Mouse (Mus musculus) WW6 (cell line): ENCODE measurements around the gene Mtmr11.
"Not testable (repeated sequence)": the region's sequence is repeated elsewhere in the genome, so short reads cannot be mapped to it uniquely, and the experiment has no call there.

Source experiments
- DNase-seq: peaks from one replicate; pipeline ENCODE4 v3.0.0-alpha.2; 2013; ENCODE audit warnings: low read depth, low spot score

Mtmr11 gene

DNA sequence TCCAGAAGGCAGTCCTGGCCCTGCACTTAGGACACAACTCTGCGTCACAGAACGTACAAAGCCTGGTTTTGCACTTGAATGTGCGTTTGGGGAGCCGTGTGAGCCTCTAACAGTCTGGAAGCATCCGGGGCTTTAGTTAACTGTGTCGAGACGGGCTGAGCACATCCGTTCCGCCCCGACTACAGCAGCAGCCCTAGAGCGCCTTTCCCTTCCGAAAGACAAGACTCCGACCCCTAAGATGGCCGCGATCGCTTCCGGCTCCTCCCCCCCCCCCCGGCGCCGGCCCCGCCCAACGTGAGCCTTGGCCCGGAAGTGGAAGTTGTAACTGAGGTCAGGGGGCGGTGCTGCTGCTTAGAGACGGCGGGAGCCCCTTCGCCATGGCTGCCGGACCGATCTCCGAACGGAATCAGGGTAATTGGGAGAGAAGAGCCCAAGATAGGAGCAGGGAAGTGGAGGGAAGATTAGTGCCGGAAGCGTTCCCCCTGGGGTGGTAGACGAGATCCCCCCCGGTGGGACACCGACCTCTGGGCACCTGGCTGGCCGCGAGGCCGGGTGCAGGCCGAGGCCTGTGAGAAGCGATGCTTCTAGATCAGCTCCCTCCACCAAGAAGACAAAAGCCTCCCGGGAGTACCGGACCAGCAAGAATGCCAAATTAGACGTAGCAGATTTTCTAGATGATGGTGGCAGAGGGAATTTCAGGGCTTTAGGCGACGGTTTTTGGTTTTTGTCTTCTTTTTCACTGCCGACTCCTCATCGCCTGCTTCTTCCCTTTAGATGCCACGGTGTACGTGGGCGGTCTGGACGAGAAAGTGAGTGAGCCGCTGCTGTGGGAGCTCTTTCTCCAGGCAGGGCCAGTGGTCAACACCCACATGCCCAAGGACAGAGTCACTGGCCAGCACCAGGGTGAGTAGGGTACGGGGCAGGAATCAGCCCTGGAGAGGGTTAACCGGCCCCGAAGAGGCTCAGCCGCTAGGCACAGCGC, 10.7 kb downstream of the Mtmr11 start, which contains the start of gene Sf3b4:
Gene Sf3b4, plus strand, starts transcription at position 136 of the 982 bp plus-strand sequence.
- DNase-seq, result peak; percentile 77

DNA sequence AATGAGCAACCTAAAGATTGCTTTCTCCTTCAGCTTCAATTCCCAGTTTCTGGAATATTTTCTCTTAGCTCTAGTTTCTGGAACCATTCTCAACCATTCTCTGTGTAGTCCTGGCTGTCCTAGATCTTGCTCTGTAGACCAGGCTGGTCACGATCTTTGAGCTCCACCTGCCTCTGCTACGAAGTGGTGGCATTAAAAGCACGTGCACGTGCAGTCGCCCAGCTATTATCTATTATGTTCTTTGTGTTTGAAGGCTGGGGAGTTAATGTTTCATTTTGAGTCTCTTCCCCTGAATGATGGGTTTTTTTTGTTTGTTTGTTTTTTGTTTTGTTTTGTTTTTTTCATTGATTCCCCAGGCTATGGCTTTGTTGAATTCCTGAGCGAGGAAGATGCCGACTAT, 11.4 kb downstream of the Mtmr11 start:
- DNase-seq, result no peak

DNA sequence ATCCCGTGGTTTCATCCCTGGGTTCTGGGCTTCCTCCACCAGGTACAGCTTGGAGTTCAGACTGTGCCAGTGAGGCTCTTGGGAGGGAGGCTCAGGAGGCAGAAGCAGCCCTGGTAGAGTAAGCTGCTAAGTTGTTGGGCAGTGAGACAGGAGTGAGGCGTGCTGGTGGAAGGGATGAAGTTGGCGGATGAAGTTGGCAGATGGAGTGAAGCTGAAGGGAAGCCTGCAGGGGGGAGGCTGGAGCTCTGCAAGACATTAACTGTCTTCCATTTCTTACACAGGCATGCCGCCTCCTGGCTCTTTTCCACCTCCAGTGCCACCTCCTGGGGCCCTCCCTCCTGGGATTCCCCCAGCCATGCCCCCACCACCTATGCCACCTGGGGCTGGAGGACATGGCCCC, 12.2 kb downstream of the Mtmr11 start:
- not testable (repeated sequence) for DNase-seq

DNA sequence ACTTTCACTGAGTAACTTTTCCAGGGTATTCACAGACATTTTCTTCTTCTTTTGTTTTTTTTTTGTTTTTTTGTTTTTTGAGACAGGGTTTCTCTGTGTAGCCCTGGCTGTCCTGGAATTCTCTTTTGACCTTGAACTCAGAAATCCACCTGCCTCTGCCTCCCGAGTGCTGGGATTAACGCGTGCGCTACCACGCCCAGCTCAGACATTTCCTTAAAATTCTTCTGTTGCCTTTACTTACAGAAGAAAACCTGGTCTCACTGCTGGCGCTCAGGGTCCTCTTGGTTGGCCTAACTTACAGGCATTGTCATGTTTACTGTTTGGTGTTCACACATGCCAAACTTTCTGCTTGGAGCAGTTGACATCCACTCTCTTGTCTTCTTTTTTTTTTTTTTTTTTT, 13.4 kb downstream of the Mtmr11 start:
- DNase-seq, result no peak

DNA sequence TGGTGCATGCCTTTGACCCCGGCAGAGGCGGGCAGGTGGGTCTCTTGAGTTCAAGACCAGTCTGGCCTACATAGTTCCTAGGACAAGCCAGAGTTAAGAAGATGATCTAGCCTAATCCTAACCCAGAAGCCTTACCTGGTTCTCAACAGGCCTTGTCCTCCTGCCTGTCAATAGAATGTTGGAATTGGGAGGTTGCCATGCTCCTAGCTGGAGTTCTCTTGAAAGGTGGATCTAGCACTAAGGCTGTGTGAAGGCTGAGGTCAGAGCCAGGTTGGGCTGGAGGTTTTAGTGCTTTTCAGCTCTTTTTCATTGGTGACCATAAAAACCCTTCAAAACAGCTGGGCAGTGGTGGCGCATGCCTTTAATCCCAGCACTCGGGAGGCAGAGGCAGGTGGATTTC, 16.6 kb downstream of the Mtmr11 start:
- no peak for DNase-seq

DNA sequence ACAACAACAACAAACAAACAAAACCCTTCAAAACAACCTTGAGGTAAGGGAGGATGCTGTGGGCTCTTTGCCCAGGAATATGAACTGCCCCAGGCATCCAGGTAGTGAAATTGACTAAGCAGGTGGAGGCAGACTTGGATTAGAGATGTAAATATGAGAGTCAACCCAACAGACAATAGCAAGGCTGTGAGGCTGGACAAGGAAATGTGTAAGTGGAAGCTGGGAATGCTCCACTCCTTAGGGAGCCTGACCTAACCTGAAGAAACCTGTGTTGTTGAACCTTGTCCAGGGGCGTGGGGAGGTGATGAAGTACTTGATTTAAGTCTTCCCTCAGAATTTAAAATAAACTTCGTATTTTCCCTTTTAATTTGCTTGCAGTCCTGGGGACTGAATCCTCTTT, 17.1 kb downstream of the Mtmr11 start:
- DNase-seq, result no peak

DNA sequence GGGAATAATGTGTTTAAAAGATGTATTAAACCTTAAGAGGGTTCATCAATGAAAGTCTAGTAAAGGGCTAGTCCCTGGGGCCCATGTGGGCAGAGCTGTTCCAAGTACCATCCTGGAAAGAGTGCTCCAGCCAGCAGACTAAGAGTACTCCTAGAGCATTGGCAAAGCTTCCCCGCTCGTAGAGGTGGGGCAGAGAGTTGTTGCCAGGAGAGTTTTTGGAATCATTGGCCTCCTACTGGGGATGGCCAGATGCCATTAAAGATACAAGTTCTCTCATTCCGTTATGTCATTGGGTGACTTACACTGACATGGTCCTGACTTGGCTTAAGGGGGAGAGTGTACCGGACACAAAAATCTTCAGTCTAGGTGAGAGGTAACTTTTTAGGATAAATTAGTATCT, 17.7 kb downstream of the Mtmr11 start:
- no peak for DNase-seq

DNA sequence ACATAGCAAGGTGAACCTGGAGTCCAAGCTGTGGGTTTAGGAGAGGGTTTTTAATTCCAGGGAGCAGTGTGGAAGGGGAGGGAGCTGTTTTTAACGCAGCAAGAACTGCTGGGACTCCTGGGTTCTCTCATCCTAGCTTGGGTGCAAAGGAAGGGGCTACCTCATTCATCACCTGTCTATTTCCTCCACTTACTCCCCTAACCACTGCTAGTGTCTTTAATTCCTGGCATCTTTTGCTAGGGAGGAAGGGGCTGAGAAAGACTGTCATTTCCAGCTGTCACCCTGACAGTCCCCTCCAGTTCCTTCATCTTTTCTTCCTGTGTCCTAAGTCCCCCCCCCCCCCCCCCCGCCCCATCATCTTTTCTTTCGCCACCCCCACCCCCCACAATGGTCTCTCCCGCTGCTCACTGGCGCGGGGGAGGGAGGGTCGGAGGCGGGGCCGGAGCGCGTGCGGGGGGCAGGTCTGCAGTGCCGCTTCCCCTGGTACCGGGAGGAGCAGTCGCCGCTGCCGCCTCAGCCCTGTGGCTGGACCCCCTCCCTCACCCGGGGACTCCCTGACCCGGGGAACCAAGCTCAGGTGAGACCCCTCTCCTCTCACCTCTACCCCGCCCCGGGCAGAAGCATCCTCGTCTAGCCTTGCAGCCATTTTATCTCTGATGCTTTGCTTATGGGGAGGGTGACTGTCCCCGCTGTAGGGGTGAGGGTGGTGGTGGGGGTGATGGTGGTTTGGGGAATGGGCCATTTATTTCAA, 19.1 kb downstream of the Mtmr11 start, which contains the start of gene Sv2a:
Gene Sv2a, plus strand, starts transcription at position 425 of the 751 bp plus-strand sequence.
- DNase-seq, result no peak

DNA sequence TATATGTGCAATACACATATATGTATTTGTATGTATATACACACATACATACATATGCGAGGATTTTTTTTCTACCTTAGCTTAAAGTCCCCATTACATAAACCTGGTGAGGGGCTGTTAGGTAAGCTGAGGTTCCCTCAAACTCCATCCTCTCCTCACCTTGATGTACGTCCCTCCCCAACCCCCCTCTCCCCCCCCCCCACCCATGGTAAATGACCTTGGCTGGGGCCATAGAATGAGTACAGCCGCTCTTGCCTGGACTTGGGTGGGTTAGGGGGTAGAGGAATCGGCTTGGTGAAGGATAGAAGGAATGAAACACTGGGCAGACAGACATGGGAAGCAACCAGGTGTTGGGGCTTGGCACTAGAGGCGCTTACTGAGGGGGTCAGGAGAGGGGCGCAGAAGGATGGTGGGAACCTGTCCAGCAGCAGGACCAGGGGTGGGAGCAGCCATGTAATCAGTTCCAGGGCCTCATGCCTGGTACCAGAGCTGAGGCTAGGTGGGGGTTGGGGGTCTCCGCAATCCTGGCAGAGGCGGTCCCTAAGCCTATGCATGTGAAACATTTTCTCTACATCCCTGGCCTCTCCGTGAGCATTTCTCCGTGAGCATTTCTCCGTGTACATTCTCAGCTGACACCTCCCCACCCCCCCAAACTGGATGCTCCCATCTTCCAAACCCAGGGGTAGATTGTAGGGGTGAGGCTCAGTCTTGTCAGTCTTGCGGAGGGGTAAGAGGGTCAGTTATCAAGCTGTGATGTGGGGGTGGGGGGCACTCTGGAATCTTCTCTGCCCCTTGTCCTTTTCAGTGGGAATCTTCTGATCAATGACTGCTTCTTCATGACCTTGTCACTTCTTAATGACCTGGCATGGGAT, 19.9 kb downstream of the Mtmr11 start:
- no peak for DNase-seq

DNA sequence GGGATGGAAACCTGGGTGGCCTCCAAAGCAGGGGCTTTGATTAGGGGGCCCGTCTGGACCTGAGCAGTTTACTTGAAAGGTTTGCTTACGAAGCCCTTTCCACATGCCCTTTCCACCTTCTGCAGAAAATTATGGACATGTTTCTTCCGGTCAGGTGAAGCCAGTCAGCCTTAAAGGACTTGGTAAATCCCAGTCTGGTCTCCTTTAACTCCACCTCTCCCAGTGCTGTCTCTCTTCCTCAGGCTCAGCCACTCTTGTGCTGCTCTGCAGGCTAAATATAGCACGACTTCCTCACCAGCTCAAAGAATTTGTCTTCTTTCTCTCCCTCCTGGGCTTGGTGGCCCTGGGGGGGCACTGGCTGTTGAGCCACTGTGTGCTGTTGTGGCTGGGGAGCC, 20.6 kb downstream of the Mtmr11 start:
- no peak for DNase-seq

DNA sequence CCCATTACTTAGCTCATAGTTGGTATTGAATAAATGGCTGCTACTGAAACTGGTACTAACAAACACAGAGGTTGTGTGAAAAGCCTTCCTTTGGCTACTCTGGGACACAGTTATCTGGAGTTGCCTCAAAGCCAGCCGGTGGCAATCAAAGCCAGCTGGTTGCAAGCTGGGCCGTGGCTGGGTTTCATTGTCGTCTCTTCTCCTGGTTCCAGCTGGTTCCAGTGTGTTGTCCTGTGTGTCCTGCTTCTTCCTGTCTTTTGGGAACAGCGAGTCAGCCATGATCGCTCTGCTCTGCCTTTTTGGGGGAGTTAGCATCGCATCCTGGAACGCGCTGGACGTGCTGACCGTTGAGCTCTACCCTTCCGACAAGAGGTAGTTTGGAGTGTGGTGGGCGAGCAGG, 31.2 kb downstream of the Mtmr11 start:
- no peak for DNase-seq

DNA sequence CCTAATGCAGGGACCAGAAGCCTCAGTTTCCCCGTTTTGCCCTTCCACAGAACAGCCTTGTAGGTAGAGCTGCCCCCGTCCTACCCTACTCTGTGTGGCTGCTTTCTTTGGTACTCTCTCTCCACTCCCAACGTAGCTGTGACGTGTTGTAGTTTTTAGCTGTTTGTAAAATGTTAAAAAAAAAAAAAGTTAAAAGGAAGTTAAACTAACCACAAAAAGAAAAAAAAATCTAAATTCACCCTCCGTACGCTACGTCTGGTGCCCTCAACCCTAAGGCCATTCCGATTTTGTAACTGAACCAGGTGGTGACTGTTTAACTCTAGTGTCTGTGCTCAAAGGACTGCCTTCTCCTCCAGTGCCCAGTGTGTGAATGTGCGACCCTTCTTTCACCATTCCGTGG, 33.2 kb downstream of the Mtmr11 start:
- DNase-seq, result no peak

DNA sequence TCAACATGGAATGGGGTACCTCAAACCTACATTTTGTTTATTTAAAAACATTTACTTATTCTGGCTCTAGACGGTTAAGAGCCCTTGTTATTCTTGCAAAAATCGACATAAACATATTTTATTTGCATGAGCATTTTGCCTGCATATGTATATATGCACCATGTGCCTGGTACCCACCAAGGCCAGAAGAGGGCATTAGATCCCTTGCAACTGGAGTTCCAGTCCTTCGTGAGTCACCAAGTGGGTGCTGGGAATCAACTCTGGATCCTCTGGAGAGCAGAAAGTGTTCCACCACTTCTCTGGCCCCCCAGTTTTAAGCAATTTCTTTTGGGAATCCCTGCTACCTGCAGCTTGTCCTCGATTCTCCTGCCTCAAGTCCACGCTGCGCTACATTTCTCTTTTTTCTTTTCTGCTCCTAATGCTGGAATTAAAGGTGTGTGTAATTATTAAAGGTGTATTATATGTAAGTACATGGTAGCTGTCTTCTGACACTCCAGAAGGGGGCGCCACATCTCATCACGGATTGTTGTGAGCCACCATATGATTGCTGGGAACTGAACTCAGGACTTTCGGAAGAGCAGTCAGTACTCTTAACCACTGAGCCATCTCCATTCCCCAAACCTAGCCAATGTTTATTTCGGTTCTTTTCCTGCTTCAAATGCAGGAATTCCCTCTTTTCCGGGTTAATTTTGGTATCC, 34.0 kb downstream of the Mtmr11 start:
- no peak for DNase-seq

DNA sequence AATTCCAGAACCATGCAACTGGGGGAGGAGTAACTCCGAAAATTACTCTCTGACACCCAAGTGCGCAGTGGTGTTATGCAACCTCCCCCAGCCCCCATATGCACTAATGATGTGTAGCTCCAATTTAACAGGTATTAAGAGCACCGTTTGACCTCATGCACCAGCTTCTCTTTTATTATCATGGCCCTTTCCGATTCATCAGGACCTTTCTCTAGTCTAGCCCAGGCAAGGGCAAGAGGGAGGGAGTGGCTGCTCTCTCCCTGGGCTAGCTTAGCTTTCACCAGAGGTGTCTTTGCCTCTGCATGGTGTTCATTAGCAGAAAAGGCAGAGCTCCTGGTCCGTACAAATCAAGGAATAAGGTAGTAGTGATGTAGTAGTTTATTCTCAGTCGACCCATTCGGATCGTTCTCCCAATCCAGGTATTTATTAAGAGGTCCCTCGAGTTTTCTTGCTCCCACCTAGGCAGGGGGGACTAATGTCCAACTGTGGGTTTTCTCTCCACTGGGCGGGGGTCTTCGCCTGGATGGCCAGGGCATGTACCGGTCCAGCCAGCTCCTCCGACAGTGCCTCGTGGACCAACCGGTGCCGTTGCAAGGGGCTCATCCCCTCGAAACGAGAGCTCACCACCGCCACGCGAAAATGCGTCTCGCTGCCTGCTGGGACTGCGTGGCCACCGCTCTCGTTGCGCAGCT, 34.8 kb downstream of the Mtmr11 start:
- DNase-seq, result no peak

DNA sequence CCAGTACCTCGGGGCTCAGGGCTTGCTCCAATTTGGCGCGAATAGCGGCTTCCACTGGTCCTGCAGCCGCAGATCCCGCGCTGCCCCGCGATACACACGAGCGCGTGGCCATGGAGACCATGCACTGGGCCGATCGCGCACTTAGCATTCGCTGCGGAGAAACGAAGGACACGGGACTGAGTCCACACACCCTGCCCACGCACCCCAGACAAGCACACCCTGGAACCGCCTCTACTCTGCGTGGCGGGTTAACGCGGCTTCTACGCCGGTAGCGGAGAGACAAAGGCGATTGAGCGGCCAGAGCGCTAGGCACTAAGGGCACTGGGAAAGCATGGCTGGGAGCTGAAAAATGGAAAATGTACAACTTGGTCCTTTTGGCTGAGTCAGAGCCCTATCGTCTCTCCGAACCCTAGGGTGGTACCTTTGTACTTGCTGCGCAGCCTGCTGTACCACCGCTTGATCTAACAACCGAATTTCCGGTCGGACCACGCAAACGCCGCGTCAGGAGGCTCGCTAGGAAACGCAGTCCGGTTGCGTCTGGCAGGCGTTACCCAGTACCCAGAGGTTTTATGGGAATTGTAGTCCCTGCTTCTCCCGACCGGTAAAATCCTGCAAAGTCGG, 35.4 kb downstream of the Mtmr11 start:
- no peak for DNase-seq

DNA sequence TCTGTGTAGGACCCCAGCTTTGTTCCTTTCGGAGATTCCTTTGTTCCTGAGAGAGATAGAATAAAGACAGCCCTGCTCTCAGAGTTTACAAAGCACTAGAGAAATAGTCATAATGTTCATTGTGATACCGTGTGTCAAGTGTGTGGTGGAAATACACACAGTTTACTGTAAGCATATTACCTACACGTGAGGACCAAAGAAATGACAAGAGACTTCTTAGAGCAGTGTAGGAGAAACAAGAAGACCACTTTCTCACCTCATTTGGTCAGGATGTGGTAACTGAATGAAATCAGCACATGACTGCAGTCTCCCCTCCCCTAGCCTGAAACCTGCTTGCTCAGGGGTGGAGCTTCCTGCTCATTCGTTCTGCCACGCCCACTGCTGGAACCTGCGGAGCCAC, 36.4 kb downstream of the Mtmr11 start:
- no peak for DNase-seq

DNA sequence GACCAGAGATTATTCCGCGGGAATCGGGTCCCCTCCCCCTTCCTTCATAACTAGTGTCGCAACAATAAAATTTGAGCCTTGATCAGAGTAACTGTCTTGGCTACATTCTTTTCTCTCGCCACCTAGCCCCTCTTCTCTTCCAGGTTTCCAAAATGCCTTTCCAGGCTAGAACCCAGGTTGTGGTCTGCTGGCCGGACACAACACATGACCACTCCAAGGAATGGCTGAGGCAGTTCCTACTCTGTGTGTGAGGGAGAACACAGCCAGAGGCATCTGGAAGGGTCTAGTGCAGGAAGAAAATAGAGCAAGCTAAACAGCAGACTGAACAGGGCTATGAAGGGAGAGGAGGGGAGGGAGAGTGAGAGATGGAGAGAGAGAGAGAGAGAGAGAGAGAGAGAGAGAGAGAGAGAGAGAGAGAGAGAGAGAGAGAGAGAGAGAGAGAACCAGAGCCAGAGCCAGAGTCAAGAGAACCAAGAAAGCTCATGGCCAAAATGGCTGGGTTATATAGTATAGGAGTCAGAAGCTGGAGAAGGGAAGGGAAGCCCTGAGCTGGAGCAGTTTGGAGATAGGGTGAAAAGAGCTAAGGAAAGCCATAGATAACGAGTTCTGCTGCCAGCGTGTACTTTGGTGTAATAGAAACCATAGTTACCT, 36.9 kb downstream of the Mtmr11 start:
- DNase-seq, result not testable (repeated sequence)

DNA sequence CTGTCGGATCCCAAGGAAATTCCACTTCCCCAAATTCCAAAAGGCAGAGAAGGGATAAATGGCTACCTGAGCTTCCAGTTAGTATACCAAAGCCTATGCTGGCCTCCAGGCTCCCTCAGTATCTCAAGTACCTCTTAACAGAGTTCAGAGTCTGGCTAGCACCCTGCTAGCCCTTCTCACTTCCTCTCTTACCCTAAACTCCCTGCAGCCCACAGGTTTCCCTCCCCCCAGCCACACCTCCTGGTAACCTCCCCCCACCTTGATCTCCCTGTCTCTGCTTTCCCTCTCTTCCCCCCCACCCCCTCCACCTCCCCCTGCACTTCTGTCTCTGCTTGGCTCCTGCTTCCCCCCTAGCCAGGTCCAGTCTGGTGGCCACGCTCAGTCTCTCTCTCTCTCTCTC, 37.9 kb downstream of the Mtmr11 start:
- DNase-seq, result no peak

DNA sequence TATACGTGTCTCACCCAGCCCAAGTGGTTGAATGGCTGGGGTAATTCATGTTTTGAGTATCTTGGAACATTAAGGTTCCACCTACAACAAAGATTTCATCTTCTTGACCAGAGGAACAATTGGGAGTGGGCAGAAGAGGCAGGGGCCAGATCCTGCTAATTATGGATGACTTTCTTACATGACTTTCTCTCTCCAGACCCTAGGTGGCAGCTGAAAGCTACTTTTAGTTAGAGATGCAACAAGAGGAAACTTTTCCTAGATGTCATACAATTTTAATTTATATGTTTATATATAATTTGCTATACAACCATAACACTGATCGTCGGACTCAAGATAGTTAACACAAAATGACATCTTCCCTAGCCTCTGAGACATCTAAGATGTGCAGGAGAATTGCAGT, 46.0 kb downstream of the Mtmr11 start:
- no peak for DNase-seq
